Mouse (Mus musculus) kidney, postnatal 0 days (tissue): ENCODE measurements around the gene BC049352. TPM values are rescaled to one million over a fixed set of nuclear protein-coding genes. Genes with fewer than 3 reads are reported as not detected.

Source experiments
- ATAC-seq: fragments of 200-750 bp; cut with Nextera tagmentation; replicated peaks from 2 replicates; pipeline ENCODE4 v1.8.0; 2017; ENCODE audit warnings: low read depth, moderate number of reproducible peaks, moderate TSS enrichment, moderate library complexity; ENCODE audit not compliant: low FRiP score
- DNase-seq: peaks from one replicate; pipeline ENCODE4 v3.0.0-alpha.2; 2016; ENCODE audit warnings: low spot score
- H3K27ac ChIP-seq: fragments of 300-500 bp; sonication (generic); 2 replicates; pipeline ENCODE4 v1.5.1; 2014; ENCODE audit warnings: mild to moderate bottlenecking
- H3K27me3 ChIP-seq: fragments of 300-500 bp; sonication (generic); 2 replicates; pipeline ENCODE4 v1.6.1; 2014; ENCODE audit warnings: low read length, mixed read lengths; ENCODE audit not compliant: insufficient read depth
- H3K36me3 ChIP-seq: fragments of 300-500 bp; sonication (generic); 2 replicates; pipeline ENCODE4 v1.6.1; 2014; ENCODE audit warnings: low read length, mixed read lengths; ENCODE audit not compliant: insufficient read depth
- H3K4me1 ChIP-seq: fragments of 300-500 bp; sonication (generic); replicated peaks from 2 replicates; pipeline ENCODE4 v1.6.1; 2014; ENCODE audit warnings: antibody characterized with exemption, low read length, mixed read lengths; ENCODE audit not compliant: insufficient read depth
- H3K4me2 ChIP-seq: fragments of 300-500 bp; sonication (generic); 2 replicates; pipeline ENCODE4 v1.6.1; 2014; ENCODE audit warnings: mild to moderate bottlenecking, low read length, moderate library complexity, mixed read lengths
- H3K4me3 ChIP-seq: fragments of 300-500 bp; sonication (generic); replicated peaks from 2 replicates; pipeline ENCODE4 v1.5.1; 2014; ENCODE audit warnings: low read depth, low read length
- H3K9ac ChIP-seq: fragments of 300-500 bp; sonication (generic); 2 replicates; pipeline ENCODE4 v1.6.1; 2014; ENCODE audit warnings: low read depth, low read length
- H3K9me3 ChIP-seq: fragments of 300-500 bp; sonication (generic); replicated peaks from 2 replicates; pipeline ENCODE4 v1.6.1; 2016; ENCODE audit warnings: low read length, inconsistent platforms, mixed read lengths
- CTCF ChIP-seq: IDR thresholded peaks from 2 replicates; pipeline ENCODE4 v1.5.1; 2016; ENCODE audit warnings: antibody characterized with exemption, low read depth, mild to moderate bottlenecking, moderate library complexity
- WGBS: fragments of 180-500 bp; shearing (Covaris S2); extraction: QIAGEN DNeasy Blood & Tissue Kit; methylation state at CpG from one replicate; pipeline ENCODE4 v1.1.7; 2014; 5-methylcytosine and 5-hydroxymethylcytosine counted together
- microRNA-seq: library from miRNA; unstranded; fragments of <30 nt; microRNA quantifications from one replicate; pipeline ENCODE4, GENCODE M21; 2016
- polyA plus RNA-seq: library from polyadenylated mRNA; unstranded; fragments of >200 nt; fragmentation: Nextera tagmentation; extraction: Ambion mirVana; gene quantifications from 2 replicates; pipeline ENCODE4 v1.2.1, GENCODE M21; 2015

The BC049352 gene
- polyA plus RNA-seq, 1 experiment from 2014 or later = 0.08 TPM

GRCm38 (mm10) chr9:45299231-45300006 is 117.6 kb downstream of the BC049352 start:
- ATAC-seq (no peak), DNase-seq (peak; percentile 27)
- Histone ChIP-seq H3K4me1 (no peaks in the 10 kb centered on the region), H3K27ac (no peak overlapping the region), H3K27me3 (no peaks in the 10 kb centered on the region), H3K9me3 (no peaks in the 10 kb centered on the region), H3K4me2 (no peak overlapping the region), H3K4me3 (no peak overlapping the region), H3K9ac (no peak overlapping the region), H3K36me3 (no peaks in the 10 kb centered on the region)
- peak; percentile 76 for TF ChIP-seq CTCF
- WGBS = 81% methylated on average over 11 of the region's 11 CpGs

Small RNAs within 50 kb of the gene (microRNA-seq; reads per million reads assigned to microRNA genes)
- gene Mir7086 = not detected

Other genes starting within 250 kb of the BC049352 start
- 18.6 and 22.1 TPM in 2 replicates for gene Ube4a, start 216.4 kb upstream of the BC049352 start, polyA plus RNA-seq
- 0.26 TPM in 1 of 2 replicates, not detected in the other for gene Cd3g, start 201.6 kb upstream of the BC049352 start, polyA plus RNA-seq
- gene Cd3d, start 200.2 kb upstream of the BC049352 start, polyA plus RNA-seq = 0.08 and 0.37 TPM in 2 replicates
- gene Cd3e, start 172.4 kb upstream of the BC049352 start, polyA plus RNA-seq = 0.08 TPM in 1 of 2 replicates, not detected in the other
- 21.8 and 23.1 TPM in 2 replicates for gene Mpzl2, start 142.2 kb upstream of the BC049352 start, polyA plus RNA-seq
- 2.7 and 3.5 TPM in 2 replicates for gene Mpzl3, start 126.8 kb upstream of the BC049352 start, polyA plus RNA-seq
- gene Jaml, start 102.8 kb upstream of the BC049352 start, polyA plus RNA-seq = 0.61 and 0.70 TPM in 2 replicates
- 2.4 and 2.8 TPM in 2 replicates for gene Scn2b, start 64.2 kb upstream of the BC049352 start, polyA plus RNA-seq
- gene Scn4b, start 43.6 kb upstream of the BC049352 start, polyA plus RNA-seq = 4.3 and 4.6 TPM in 2 replicates
- gene Tmprss4, start 22.1 kb downstream of the BC049352 start, polyA plus RNA-seq = 0.36 and 0.46 TPM in 2 replicates
- 0.70 and 1.1 TPM in 2 replicates for gene Il10ra, start 87.1 kb downstream of the BC049352 start, polyA plus RNA-seq
- 0.46 and 0.76 TPM in 2 replicates for gene Tmprss13, start 137.1 kb downstream of the BC049352 start, polyA plus RNA-seq
- gene Fxyd6, start 188.2 kb downstream of the BC049352 start, polyA plus RNA-seq = 141 and 147 TPM in 2 replicates
- gene Fxyd2, start 217.7 kb downstream of the BC049352 start, polyA plus RNA-seq = 2,817 and 2,959 TPM in 2 replicates
- 0.09 and 0.24 TPM in 2 replicates for gene Dscaml1, start 244.6 kb downstream of the BC049352 start, polyA plus RNA-seq